Mouse (Mus musculus): ENCODE data around the gene Kctd18. TPM values are rescaled to one million over a fixed set of nuclear protein-coding genes. Genes with fewer than 3 reads are reported as not detected.

The Kctd18 gene
- 8.3 and 8.9 TPM in 2 replicates for total RNA-seq (2014; rRNA removed)
- 2.1 and 2.9 TPM in 2 replicates for polyA plus RNA-seq (2012; rRNA removed)

DNA sequence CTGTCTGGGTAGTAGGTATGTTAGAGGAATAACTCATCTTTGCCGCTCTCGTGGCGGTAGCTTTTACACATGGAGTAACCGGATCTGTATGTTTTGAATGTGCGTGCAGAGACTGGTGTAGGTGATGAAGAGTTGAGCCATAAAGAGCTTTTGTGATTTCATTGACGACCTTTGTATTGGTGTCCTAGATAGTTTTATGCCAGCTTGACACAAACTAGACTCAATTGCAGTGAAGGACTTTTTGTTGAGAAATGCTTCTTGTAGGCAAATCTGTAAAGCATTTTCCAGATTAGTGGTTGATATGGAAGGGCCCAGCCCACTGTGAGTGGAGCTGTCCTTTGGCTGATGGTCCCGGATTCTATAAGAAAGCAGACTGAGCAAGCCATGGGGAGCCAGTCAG, at the start of gene Kctd18:
Gene Kctd18 (minus strand): TSS at position 101 of the 400 bp plus-strand sequence.
- Histone ChIP-seq H3K4me1 (ENCODE audit: control insufficient read depth, insufficient read depth, low read length) (no peaks in the 10 kb centered on the region), H3K27me3 (ENCODE audit: control insufficient read depth, insufficient read depth, low read length) (no peaks in the 10 kb centered on the region), H3K4me3 (ENCODE audit: insufficient read depth, low read depth, low read length) (no peak within 1 kb of the TSS), H3K36me3 (ENCODE audit: control insufficient read depth, insufficient read depth, low read length) (no peaks in the 10 kb centered on the region), H3K27ac (replicated peaks; ENCODE audit: insufficient read depth, low read depth, low read length) (no peak within 1 kb of the TSS), H3K79me2 (ENCODE audit: control insufficient read depth, insufficient read depth, low read length) (no peaks in the 10 kb centered on the region), H3K9ac (ENCODE audit: low read depth, low read length) (no peak within 1 kb of the TSS)
- no peak for TF ChIP-seq CTCF (IDR thresholded peaks at IDR 0.05; ENCODE audit: low read depth, low read length)
- TF ChIP-seq POLR2A (IDR thresholded peaks at IDR 0.05; ENCODE audit: extremely low read depth, insufficient read depth, low read length), result no peak
- no peak for DNase-seq (ENCODE audit: extremely low read depth, low read depth, low spot score)
- WGBS, result 98% methylated on average over 7 of the region's 7 CpGs

DNA sequence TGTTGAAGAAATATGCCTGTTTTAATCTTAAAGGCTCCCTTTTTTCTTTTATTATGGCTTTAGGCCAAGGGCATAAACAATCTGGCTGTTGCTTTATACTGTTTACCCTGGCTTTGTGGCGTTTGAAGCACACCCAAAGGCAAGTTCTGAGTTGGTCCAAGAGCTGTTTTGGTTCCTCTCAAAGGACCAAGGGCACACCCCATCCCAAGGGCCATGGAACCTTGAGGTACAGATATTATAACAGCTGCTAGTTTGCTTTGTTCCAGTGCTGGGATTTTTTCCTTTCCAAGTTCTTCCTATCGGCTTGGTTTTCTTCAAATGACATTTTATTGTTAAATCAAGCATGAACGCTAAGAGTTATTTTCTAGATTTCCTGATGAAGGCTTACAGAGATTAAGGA, 46.9 kb upstream of the Kctd18 start:
- no peak overlapping the region for H3K27ac ChIP-seq (replicated peaks; ENCODE audit: insufficient read depth, low read depth, low read length)
- H3K27me3 ChIP-seq (ENCODE audit: control insufficient read depth, insufficient read depth, low read length), result no peaks in the 10 kb centered on the region
- no peaks in the 10 kb centered on the region for H3K79me2 ChIP-seq (ENCODE audit: control insufficient read depth, insufficient read depth, low read length)
- DNase-seq (ENCODE audit: extremely low read depth, low read depth, low spot score), result no peak
- no peak overlapping the region for H3K4me3 ChIP-seq (ENCODE audit: insufficient read depth, low read depth, low read length)
- no peak for TF ChIP-seq CTCF (IDR thresholded peaks at IDR 0.05; ENCODE audit: low read depth, low read length)
- no peak for TF ChIP-seq POLR2A (IDR thresholded peaks at IDR 0.05; ENCODE audit: extremely low read depth, insufficient read depth, low read length)
- H3K36me3 ChIP-seq (ENCODE audit: control insufficient read depth, insufficient read depth, low read length), result peaks cover 84% of the 10 kb centered on the region
- 67% methylated on average over 3 of the region's 3 CpGs for WGBS
- H3K9ac ChIP-seq (ENCODE audit: low read depth, low read length), result no peak overlapping the region
- peaks cover 4% of the 10 kb centered on the region for H3K4me1 ChIP-seq (ENCODE audit: control insufficient read depth, insufficient read depth, low read length)

DNA sequence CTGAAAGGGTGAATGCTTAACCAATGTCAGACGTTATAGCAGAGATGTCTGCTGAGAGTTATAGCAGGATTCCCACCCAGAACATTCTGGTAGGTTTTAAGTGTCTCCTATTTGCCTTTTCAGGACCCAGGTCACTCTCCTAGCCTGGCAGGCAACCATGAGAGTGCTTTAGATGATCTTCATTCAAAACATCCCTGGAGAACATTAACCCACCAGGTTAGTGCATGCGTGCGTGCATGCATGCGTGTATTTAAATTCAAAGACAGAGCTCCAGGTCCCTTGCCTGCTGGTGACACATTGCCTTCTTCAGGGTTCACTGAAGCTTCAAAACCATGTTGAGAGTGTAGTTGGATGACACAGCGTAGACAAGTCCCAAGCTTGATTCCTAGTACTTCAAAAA, 46.4 kb upstream of the Kctd18 start:
- no peak for DNase-seq (ENCODE audit: extremely low read depth, low read depth, low spot score)
- TF ChIP-seq CTCF (IDR thresholded peaks at IDR 0.05; ENCODE audit: low read depth, low read length), result no peak
- TF ChIP-seq POLR2A (IDR thresholded peaks at IDR 0.05; ENCODE audit: extremely low read depth, insufficient read depth, low read length), result no peak
- no peak overlapping the region for H3K9ac ChIP-seq (ENCODE audit: low read depth, low read length)
- H3K4me1 ChIP-seq (ENCODE audit: control insufficient read depth, insufficient read depth, low read length), result no peaks in the 10 kb centered on the region; the same call in 1 of the 2 replicates
- no peak overlapping the region for H3K27ac ChIP-seq (replicated peaks; ENCODE audit: insufficient read depth, low read depth, low read length)
- H3K4me3 ChIP-seq (ENCODE audit: insufficient read depth, low read depth, low read length), result no peak overlapping the region
- H3K36me3 ChIP-seq (ENCODE audit: control insufficient read depth, insufficient read depth, low read length), result peaks cover 81% of the 10 kb centered on the region
- H3K79me2 ChIP-seq (ENCODE audit: control insufficient read depth, insufficient read depth, low read length), result no peaks in the 10 kb centered on the region
- WGBS, result 94% methylated on average over 5 of the region's 5 CpGs
- no peaks in the 10 kb centered on the region for H3K27me3 ChIP-seq (ENCODE audit: control insufficient read depth, insufficient read depth, low read length)

DNA sequence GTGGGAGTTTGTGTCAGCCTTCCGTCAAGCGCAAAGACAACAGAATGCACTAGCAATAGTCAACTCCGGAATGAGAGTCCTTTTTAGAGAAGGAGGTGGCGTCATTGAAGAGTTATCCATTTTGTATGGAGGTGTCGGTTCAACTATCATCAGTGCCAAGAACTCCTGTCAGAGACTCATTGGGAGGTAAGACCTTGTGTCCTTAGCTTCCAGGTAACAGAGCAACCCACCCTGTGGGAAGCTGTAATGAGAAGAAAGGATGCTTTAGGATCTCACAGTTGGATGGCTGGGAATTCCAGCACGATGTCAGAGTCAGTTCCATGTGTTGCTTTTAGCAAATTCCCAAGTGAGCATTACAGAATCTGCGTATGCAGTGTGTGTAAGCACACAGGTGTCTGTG, 43.4 kb upstream of the Kctd18 start:
- 95% methylated on average over 7 of the region's 7 CpGs for WGBS
- H3K27me3 ChIP-seq (ENCODE audit: control insufficient read depth, insufficient read depth, low read length), result no peaks in the 10 kb centered on the region
- H3K4me3 ChIP-seq (ENCODE audit: insufficient read depth, low read depth, low read length), result no peak overlapping the region
- peaks cover 83% of the 10 kb centered on the region for H3K36me3 ChIP-seq (ENCODE audit: control insufficient read depth, insufficient read depth, low read length)
- DNase-seq (ENCODE audit: extremely low read depth, low read depth, low spot score), result no peak
- no peaks in the 10 kb centered on the region for H3K79me2 ChIP-seq (ENCODE audit: control insufficient read depth, insufficient read depth, low read length)
- no peaks in the 10 kb centered on the region for H3K4me1 ChIP-seq (ENCODE audit: control insufficient read depth, insufficient read depth, low read length)
- no peak overlapping the region for H3K9ac ChIP-seq (ENCODE audit: low read depth, low read length)
- TF ChIP-seq CTCF (IDR thresholded peaks at IDR 0.05; ENCODE audit: low read depth, low read length) (no peak), POLR2A (IDR thresholded peaks at IDR 0.05; ENCODE audit: extremely low read depth, insufficient read depth, low read length) (no peak)
- no peak overlapping the region for H3K27ac ChIP-seq (replicated peaks; ENCODE audit: insufficient read depth, low read depth, low read length)

DNA sequence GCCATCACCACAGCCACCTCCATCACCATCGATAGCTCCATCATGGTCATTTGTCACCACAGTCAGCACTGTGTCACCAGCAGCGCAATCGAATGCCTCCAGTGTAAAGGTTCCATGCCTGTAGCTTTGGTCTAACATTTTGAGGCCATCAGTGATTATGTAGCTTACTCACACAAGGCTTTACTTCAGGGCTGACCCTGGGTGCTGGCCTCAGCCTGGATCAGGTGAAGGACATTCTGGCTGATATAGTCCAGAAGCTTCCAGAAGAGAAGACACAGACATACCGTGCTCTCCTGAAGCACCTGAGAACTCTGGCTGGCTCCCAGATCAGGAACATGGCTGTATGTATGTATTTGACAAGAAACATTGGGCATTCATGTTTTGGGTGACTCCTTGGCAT, 40.1 kb upstream of the Kctd18 start:
- TF ChIP-seq CTCF (IDR thresholded peaks at IDR 0.05; ENCODE audit: low read depth, low read length) (no peak), POLR2A (IDR thresholded peaks at IDR 0.05; ENCODE audit: extremely low read depth, insufficient read depth, low read length) (no peak)
- WGBS, result 92% methylated on average over 4 of the region's 4 CpGs
- Histone ChIP-seq H3K27ac (replicated peaks; ENCODE audit: insufficient read depth, low read depth, low read length) (no peak overlapping the region), H3K36me3 (ENCODE audit: control insufficient read depth, insufficient read depth, low read length) (peaks cover 80% of the 10 kb centered on the region), H3K4me3 (ENCODE audit: insufficient read depth, low read depth, low read length) (no peak overlapping the region), H3K27me3 (ENCODE audit: control insufficient read depth, insufficient read depth, low read length) (no peaks in the 10 kb centered on the region), H3K4me1 (ENCODE audit: control insufficient read depth, insufficient read depth, low read length) (no peaks in the 10 kb centered on the region), H3K79me2 (ENCODE audit: control insufficient read depth, insufficient read depth, low read length) (no peaks in the 10 kb centered on the region), H3K9ac (ENCODE audit: low read depth, low read length) (no peak overlapping the region)
- DNase-seq (ENCODE audit: extremely low read depth, low read depth, low spot score), result no peak

DNA sequence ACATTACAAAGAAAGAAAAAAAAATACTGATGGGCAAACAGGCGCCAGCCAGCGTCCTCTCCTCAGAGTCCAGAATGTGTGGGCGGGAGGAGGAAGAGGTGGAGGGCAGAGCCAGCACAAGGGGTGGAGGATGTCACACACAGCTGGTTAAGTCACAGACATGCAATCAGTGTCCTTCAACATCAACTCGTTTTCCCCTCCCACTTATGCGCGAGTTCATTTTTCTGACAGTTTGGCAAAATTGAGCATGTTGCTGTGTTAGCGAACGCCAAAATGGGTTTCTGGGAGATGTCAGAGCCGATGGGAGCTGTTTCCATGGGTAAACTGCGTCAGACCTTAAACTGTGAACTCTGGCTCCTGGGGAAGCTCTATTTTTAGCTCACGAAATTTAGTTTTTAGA, 38.2 kb upstream of the Kctd18 start:
- Histone ChIP-seq H3K36me3 (ENCODE audit: control insufficient read depth, insufficient read depth, low read length) (peaks cover 78% of the 10 kb centered on the region), H3K27ac (replicated peaks; ENCODE audit: insufficient read depth, low read depth, low read length) (no peak overlapping the region), H3K9ac (ENCODE audit: low read depth, low read length) (no peak overlapping the region), H3K4me3 (ENCODE audit: insufficient read depth, low read depth, low read length) (no peak overlapping the region), H3K4me1 (ENCODE audit: control insufficient read depth, insufficient read depth, low read length) (no peaks in the 10 kb centered on the region), H3K79me2 (ENCODE audit: control insufficient read depth, insufficient read depth, low read length) (no peaks in the 10 kb centered on the region), H3K27me3 (ENCODE audit: control insufficient read depth, insufficient read depth, low read length) (no peaks in the 10 kb centered on the region)
- WGBS, result 69% methylated on average over 11 of the region's 11 CpGs
- no peak for DNase-seq (ENCODE audit: extremely low read depth, low read depth, low spot score)
- TF ChIP-seq CTCF (IDR thresholded peaks at IDR 0.05; ENCODE audit: low read depth, low read length) (no peak), POLR2A (IDR thresholded peaks at IDR 0.05; ENCODE audit: extremely low read depth, insufficient read depth, low read length) (no peak)
